Mouse (Mus musculus) hindbrain, embryonic 10.5 days (tissue): ENCODE results near the gene Sfxn5. TPM values are rescaled to one million over a fixed set of nuclear protein-coding genes. Genes with fewer than 3 reads are reported as not detected.

Experiments
- DNase-seq: peaks from one replicate; pipeline ENCODE4 v3.0.0-alpha.2; 2017; ENCODE audit warnings: low spot score
- H3K27ac ChIP-seq: fragments of 300-500 bp; sonication (generic); 2 replicates; pipeline ENCODE4 v1.5.1; 2016; ENCODE audit warnings: mild to moderate bottlenecking, moderate library complexity
- H3K27me3 ChIP-seq: fragments of 300-500 bp; sonication (generic); 2 replicates; pipeline ENCODE4 v1.6.1; 2016; ENCODE audit warnings: mild to moderate bottlenecking; ENCODE audit not compliant: poor library complexity, insufficient read depth, severe bottlenecking
- H3K36me3 ChIP-seq: fragments of 300-500 bp; sonication (generic); 2 replicates; pipeline ENCODE4 v1.6.1; 2016; ENCODE audit warnings: mild to moderate bottlenecking, moderate library complexity
- H3K4me1 ChIP-seq: fragments of 300-500 bp; sonication (generic); replicated peaks from 2 replicates; pipeline ENCODE4 v1.6.1; 2016; ENCODE audit warnings: mild to moderate bottlenecking
- H3K4me3 ChIP-seq: fragments of 300-500 bp; sonication (generic); 2 replicates; pipeline ENCODE4 v1.5.1; 2016; ENCODE audit warnings: mild to moderate bottlenecking, moderate library complexity
- H3K9me3 ChIP-seq: fragments of 300-500 bp; sonication (generic); 2 replicates; pipeline ENCODE4 v1.6.1; 2016; ENCODE audit warnings: mild to moderate bottlenecking, moderate library complexity
- WGBS: fragments of 180-500 bp; shearing (Covaris S2); methylation state at CpG from one replicate; pipeline ENCODE4 v1.1.7; 2016; 5-methylcytosine and 5-hydroxymethylcytosine counted together
- polyA plus RNA-seq: library from polyadenylated mRNA; unstranded; fragments of >200 nt; fragmentation: Nextera tagmentation; extraction: Ambion mirVana; gene quantifications from 2 replicates; pipeline ENCODE4 v1.2.1, GENCODE M21; 2016

The Sfxn5 gene
- polyA plus RNA-seq, 1 experiment from 2014 or later, result 8.0 TPM

DNA sequence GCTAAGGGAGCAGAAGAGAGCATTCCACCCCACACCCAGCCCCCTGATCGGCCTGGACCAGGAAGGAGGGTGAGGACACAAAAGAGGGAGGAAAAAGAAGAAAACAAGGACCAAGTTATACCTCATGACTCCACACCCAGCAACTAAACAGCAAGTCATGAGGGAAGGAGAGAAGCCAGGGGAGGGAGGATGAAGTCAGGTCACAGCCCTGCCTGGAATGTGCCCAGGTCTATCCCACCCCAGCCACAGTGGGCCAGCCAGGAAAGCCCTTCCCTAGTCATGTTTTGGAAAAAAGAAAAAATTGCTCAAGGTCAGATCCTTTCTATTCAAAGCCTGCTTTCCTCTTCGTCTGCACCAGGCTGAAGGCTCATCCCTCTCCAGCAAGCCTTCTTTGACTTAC lies 39.3 kb upstream of the Sfxn5 start:
- WGBS, result 89% methylated on average over 2 of the region's 2 CpGs
- Histone ChIP-seq H3K4me1 (peaks cover 18% of the 10 kb centered on the region), H3K4me3 (no peak overlapping the region), H3K36me3 (no peaks in the 10 kb centered on the region), H3K27ac (no peak overlapping the region), H3K9me3 (no peaks in the 10 kb centered on the region), H3K27me3 (peaks cover 61% of the 10 kb centered on the region)
- no peak for DNase-seq

DNA sequence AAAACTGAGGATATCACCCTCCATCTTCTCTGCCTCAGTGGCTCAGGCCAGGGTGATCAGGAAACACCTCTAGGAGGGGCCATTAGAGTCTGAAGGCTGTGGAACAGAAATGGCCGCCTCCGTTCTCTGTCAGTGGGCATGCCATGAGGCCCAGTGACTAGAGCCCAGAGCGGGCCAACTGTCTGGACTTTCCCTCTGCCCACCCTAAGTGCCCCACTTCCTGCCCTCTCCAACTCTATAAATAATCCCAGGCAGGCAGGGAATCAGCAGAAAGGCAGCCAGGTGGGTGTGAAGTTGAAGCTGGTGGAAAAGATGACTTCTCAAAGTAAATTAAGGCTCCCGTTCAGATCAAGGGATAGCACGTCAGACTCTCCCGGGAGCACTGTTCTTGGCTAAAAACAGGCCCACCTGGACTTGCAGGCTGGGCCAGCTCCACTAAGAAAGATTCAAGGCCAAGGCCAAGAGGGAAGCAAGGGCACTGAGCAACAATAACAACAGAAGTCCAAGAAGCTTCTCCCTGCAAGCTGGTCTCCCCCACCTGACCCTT lies 38.7 kb upstream of the Sfxn5 start:
- Histone ChIP-seq H3K27ac (no peak overlapping the region), H3K27me3 (peaks cover 56% of the 10 kb centered on the region), H3K4me3 (no peak overlapping the region), H3K4me1 (peaks cover 18% of the 10 kb centered on the region), H3K36me3 (no peaks in the 10 kb centered on the region), H3K9me3 (no peaks in the 10 kb centered on the region)
- WGBS, result 91% methylated on average over 6 of the region's 6 CpGs
- DNase-seq, result no peak

DNA sequence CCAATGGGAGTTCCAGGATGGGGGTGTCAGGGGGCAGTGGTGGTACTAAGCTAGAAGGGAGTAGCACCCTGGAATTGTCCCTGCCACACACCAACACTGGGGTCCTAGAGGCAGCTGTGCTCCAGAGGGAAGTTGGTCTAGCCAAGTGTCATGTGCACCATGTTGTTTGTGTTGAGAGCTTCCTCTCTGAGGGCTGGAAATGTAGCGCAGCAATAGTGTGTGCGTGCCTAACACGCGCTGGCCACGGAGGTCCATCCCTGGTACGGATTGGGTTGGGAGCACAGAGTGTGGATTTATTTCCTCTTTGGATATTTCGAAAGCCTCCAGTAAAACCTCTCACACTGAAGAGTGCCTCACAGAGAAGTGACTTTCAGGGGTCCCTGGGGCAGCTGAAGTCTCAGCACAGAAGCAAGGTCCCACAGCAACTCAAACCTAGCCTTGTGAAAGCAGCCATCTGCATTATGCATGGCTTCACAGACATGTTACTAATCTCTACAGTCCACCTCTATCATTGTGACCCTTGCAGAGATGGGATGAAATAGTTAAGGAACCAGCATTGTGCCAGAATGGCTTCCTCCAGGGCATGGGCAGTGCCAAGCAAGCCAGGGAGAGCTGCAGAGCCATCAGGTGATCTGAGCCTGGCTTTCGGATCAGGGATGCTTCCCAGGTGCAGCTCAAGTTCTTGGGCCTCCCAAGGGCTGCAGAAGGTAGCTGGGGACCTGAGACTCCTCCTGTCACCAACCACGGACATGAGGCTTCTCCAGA lies 37.6 kb upstream of the Sfxn5 start:
- H3K4me1 ChIP-seq, result peaks cover 21% of the 10 kb centered on the region
- peaks cover 46% of the 10 kb centered on the region for H3K27me3 ChIP-seq
- 87% methylated on average over 9 of the region's 9 CpGs for WGBS
- no peaks in the 10 kb centered on the region for H3K36me3 ChIP-seq
- no peaks in the 10 kb centered on the region for H3K9me3 ChIP-seq
- no peak overlapping the region for H3K27ac ChIP-seq
- no peak for DNase-seq
- no peak overlapping the region for H3K4me3 ChIP-seq

DNA sequence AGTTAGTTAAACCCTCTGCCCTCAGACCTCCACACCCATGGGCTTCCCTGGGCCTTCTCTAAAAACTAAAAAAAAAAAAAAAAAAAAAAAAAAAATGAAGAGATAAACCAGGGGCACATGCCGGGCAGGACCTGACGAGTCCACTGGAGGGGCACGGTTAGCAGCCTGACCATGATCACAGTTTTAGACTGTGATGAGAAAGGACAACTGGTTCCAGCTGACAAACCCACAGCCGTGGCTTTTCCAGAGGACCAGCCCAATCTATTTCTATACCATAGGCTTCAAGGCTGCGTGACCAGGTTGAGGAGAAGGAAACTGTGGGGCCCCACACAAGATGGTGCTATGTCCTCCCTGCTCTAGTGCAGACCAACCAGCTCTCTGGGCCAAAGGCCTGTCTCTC lies 36.8 kb upstream of the Sfxn5 start:
- H3K36me3 ChIP-seq, result no peaks in the 10 kb centered on the region
- no peaks in the 10 kb centered on the region for H3K9me3 ChIP-seq
- no peak overlapping the region for H3K4me3 ChIP-seq
- H3K27ac ChIP-seq, result no peak overlapping the region
- peaks cover 40% of the 10 kb centered on the region for H3K27me3 ChIP-seq
- WGBS, result 87% methylated on average over 5 of the region's 5 CpGs
- no peak for DNase-seq
- peaks cover 20% of the 10 kb centered on the region for H3K4me1 ChIP-seq

DNA sequence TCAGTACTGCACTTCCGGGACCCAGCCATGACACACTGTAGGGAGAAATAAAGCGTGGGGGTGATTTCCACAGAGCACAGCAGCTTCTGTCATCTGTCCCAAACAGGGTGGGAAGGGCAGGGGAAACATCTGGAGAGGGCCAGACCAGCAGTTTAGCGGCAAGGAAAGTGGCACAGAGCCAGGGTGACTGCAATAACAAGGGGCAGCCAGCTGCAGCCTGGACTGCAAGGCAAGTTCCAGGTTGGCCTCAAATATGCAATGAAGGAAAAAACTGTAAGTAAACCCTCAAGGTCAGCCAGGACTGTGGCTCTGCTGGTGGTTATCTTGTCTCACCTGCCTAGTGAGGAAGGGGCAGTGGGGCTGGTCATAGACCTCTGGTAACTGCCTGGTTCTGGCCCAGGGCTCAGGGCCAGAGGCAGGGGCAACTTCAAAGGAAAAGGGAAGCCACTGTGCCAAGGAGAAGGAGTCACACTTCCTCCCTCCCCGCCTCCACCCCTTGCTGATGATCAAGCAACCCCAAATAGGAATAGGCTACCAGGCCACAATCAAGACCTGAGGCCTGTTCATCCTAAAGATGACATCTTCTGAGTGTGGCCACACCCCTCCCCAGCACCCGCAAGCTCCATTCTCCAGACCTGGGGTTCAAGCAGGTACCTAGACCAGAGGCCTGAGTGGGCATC lies 36.1 kb upstream of the Sfxn5 start:
- WGBS, result 82% methylated on average over 5 of the region's 5 CpGs
- Histone ChIP-seq H3K4me3 (no peak overlapping the region), H3K36me3 (no peaks in the 10 kb centered on the region), H3K27me3 (peaks cover 40% of the 10 kb centered on the region), H3K9me3 (no peaks in the 10 kb centered on the region), H3K4me1 (peaks cover 14% of the 10 kb centered on the region), H3K27ac (no peak overlapping the region)
- no peak for DNase-seq

DNA sequence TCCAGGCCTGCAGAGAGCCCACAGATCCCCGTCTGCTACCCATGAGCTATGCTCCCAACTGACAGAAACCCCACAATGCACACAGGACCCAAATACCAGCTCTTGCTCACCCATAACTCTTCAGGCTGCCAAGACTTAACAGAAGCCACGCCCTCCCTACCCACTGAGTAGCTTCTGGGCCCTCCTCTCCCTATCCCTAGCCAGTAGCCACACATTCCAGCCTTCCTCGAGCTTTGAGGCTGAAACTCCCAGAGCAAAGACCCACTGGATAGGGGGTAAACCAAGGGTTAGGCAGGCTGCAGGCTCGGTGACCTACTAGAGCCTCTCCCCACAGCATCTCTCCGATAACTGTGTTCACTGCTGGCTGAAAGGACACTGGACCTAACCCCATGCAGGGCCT lies 35.5 kb upstream of the Sfxn5 start:
- Histone ChIP-seq H3K27ac (no peak overlapping the region), H3K4me3 (no peak overlapping the region), H3K4me1 (peaks cover 8% of the 10 kb centered on the region), H3K9me3 (no peaks in the 10 kb centered on the region), H3K36me3 (no peaks in the 10 kb centered on the region), H3K27me3 (peaks cover 34% of the 10 kb centered on the region)
- WGBS, result 59% methylated on average over 5 of the region's 5 CpGs
- DNase-seq, result no peak

DNA sequence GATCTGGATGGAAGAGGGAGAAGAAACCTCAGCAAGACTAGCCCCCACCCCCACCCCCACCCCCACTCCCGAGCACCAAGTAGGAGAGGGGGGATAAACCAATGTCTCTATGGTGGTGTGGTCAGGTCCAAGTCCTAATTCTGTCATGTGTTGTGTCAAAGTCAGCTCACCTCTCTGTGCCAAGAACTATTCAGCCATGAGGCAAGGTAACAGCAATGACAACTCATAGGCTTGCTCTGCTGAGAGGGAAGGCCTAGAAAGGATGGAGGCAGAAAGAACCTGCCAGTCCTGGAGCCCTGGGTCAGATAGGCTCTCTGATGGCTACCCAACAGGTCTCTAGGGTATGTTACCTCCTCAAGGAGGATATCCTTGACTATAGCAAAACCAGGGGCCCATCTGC lies 34.9 kb upstream of the Sfxn5 start:
- H3K4me1 ChIP-seq, result 0 out of 2 replicates have a peak, but pooled peaks cover 3% of the 10 kb centered on the region
- peaks cover 29% of the 10 kb centered on the region for H3K27me3 ChIP-seq
- no peak overlapping the region for H3K4me3 ChIP-seq
- no peaks in the 10 kb centered on the region for H3K36me3 ChIP-seq
- 86% methylated on average over 1 of the region's 1 CpGs for WGBS
- H3K9me3 ChIP-seq, result no peaks in the 10 kb centered on the region
- no peak for DNase-seq
- H3K27ac ChIP-seq, result no peak overlapping the region

DNA sequence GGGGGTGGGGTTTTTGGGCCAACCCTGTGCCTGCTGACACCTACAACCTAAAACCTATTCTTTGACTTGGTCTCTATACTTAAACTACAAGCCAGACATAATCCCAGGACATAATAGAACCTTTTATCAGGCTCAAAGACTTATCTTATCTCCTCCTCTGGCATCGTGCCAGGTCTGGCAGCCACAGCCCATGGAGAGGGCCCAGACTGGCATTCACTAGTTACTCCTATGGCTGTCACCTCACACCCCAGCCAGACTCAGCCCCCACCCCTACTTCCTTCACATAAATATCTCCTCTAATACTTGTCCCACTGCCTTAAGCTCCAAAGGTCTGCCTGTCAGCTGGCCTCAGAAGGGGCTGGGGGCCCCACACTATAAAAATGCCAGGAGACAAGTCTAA lies 33.2 kb upstream of the Sfxn5 start:
- H3K36me3 ChIP-seq, result no peaks in the 10 kb centered on the region
- DNase-seq, result no peak
- 84% methylated on average over 1 of the region's 1 CpGs for WGBS

DNA sequence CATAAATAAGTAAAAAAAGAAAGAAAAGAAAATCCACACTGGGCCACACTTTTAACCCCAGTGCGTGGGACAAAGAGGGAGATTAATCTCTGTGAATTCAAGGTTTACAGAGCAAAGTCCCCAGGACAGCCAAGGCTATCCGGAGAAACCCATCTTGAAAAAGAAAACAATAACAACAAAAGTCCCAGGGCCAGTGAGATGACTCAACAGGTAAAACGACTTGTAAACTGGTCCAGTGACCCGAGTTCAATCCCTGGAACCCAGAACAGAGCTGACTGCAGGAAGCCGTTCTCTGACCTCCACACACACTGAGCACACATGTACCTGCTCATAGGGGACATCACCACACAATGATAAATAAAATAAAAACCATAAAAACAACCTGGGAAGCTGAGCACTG lies 31.2 kb upstream of the Sfxn5 start:
- Histone ChIP-seq H3K27ac (no peak overlapping the region), H3K4me3 (no peak overlapping the region), H3K4me1 (0 out of 2 replicates have a peak, but pooled peaks cover 3% of the 10 kb centered on the region), H3K27me3 (no peaks in the 10 kb centered on the region), H3K9me3 (no peaks in the 10 kb centered on the region), H3K36me3 (no peaks in the 10 kb centered on the region)
- DNase-seq, result no peak
- 80% methylated on average over 5 of the region's 5 CpGs for WGBS

More for the DNA sequence above, 33.2 kb upstream of the Sfxn5 start:
- H3K9me3 ChIP-seq, result no peaks in the 10 kb centered on the region
- H3K27ac ChIP-seq, result no peak overlapping the region
- H3K27me3 ChIP-seq, result peaks cover 11% of the 10 kb centered on the region
- H3K4me3 ChIP-seq, result no peak overlapping the region
- 0 out of 2 replicates have a peak, but pooled peaks cover 3% of the 10 kb centered on the region for H3K4me1 ChIP-seq

DNA sequence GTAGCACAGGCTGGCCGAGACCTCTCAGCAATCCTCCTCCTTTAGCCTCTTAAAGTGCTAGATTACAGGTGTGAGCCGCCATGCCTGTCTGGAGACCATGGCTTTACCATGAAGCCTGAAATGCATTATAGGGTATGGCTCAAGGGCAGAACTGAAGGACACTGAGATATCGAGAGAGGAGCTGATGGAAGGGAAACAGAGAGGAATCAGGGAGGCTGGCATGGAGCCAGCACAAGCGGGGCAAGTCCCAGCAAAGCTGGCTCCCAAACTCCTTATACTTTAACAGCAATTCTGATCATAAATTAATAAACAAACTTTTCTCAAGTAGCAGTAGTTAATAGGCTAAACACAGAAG lies 30.7 kb upstream of the Sfxn5 start:
- H3K4me3 ChIP-seq, result no peak overlapping the region
- no peaks in the 10 kb centered on the region for H3K36me3 ChIP-seq
- WGBS, result 91% methylated on average over 4 of the region's 4 CpGs
- no peaks in the 10 kb centered on the region for H3K27me3 ChIP-seq
- H3K27ac ChIP-seq, result no peak overlapping the region
- DNase-seq, result no peak
- H3K9me3 ChIP-seq, result no peaks in the 10 kb centered on the region
- H3K4me1 ChIP-seq, result 0 out of 2 replicates have a peak, but pooled peaks cover 3% of the 10 kb centered on the region

DNA sequence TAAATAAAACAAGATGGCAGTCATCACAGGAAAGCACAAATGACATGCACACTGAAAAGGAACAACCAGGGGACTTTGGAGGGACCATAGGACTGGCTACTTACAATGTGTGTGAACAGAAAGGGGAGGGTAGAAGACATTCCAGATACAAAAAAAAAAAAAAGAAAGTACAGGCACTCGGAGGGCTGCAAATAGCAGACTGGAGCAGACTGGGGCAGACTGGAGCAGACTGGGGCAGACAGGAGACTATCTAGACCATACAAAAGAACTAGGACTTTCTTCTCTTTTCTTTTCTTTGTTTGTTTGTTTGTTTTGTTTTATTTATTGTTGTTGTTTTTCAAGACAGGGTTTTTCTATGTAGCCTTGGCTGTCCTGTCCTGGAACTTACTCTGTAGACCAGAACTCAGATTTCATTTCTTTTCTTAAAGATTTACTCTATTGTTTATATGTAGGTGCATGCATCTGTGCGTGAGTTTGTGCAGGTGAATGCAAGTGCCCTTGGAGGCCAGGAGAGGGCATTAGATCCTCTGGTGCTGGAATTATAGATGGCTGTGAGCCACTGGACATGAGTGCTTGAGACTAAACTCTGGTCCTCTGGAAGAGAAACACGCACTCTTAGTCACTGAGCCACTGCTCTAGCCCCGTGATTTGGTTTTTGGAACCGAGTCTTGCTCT lies 30.1 kb upstream of the Sfxn5 start:
- H3K27ac ChIP-seq, result no peak overlapping the region
- H3K27me3 ChIP-seq, result no peaks in the 10 kb centered on the region
- no peaks in the 10 kb centered on the region for H3K36me3 ChIP-seq
- H3K4me1 ChIP-seq, result 0 out of 2 replicates have a peak, but pooled peaks cover 3% of the 10 kb centered on the region
- no peak overlapping the region for H3K4me3 ChIP-seq
- 91% methylated on average over 5 of the region's 5 CpGs for WGBS
- DNase-seq, result no peak
- no peaks in the 10 kb centered on the region for H3K9me3 ChIP-seq

DNA sequence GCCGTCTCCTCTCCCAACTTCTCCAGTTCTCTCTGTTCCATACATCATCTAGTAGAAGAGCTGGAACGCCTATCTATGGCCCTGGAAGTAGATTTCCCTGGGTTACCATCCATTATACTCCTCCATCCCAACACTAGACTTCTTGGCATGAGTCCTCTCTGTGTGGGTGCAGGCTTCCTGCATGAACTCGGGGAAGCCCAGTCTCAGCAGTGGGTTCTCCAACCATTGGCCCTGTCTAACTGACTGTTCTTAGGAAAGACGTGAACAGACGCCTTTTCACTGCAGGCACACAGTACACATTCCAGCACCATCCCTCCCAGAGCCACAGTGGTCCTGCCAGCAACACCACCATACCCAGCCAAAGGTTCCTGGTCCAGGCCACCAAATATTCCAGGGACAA lies 29.4 kb upstream of the Sfxn5 start:
- H3K9me3 ChIP-seq, result no peaks in the 10 kb centered on the region
- 0 out of 2 replicates have a peak, but pooled peaks cover 3% of the 10 kb centered on the region for H3K4me1 ChIP-seq
- DNase-seq, result no peak
- H3K36me3 ChIP-seq, result no peaks in the 10 kb centered on the region
- no peaks in the 10 kb centered on the region for H3K27me3 ChIP-seq
- 84% methylated on average over 5 of the region's 5 CpGs for WGBS
- H3K27ac ChIP-seq, result no peak overlapping the region
- H3K4me3 ChIP-seq, result no peak overlapping the region

DNA sequence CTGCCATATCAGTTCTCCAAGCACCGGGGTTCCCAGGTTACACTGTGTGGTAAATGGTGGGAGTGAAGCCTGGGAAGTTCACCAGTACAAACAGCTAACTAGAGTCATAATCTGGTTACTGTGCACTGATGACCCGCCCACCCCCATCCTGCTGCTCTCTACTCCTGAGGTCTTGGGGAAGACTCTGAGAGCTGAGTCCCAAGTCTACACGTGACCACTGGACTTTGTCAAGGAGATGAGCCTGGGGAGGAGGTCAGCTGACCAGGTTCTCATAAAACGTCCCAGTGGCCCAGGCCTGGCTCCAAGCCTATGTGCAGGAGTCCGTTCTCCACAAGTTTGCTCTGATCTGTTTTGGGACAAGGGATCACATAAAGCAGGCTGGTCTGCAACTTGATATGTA lies 27.1 kb upstream of the Sfxn5 start:
- Histone ChIP-seq H3K4me3 (no peak overlapping the region), H3K27ac (no peak overlapping the region), H3K4me1 (no peaks in the 10 kb centered on the region), H3K36me3 (no peaks in the 10 kb centered on the region), H3K27me3 (no peaks in the 10 kb centered on the region), H3K9me3 (no peaks in the 10 kb centered on the region)
- WGBS, result 85% methylated on average over 5 of the region's 5 CpGs
- DNase-seq, result no peak
